Mouse (Mus musculus) cerebral cortex, adult 2 months (tissue): ENCODE data around the gene Lypd5.

ENCODE experiments used
- WGBS: fragments of 180-500 bp; shearing (Covaris S2); methylation state at CpG from one replicate; pipeline ENCODE4 v1.1.7; 2018; 5-methylcytosine and 5-hydroxymethylcytosine counted together

Lypd5 gene

DNA sequence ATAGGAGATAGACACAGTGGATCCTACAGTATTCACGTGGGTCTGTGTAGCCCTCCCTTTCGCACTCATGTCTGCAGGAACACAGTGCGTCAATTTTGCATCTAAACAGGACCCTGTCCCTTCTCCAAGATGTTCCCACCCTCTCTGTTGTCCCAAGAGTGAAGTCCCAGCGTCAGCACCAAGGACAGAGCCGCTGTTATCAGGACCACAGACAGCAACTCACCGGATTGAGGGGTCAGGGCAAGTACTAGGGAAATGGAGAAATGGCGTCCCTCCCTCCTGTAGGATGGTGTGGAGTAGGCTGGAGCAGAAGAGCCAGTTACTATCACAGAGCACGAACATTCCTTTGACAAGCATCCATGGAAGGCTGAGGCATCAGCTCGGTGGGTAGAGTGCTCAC, 10.3 kb downstream of the Lypd5 start:
- WGBS: 41% methylated on average over 9 of the region's 9 CpGs

DNA sequence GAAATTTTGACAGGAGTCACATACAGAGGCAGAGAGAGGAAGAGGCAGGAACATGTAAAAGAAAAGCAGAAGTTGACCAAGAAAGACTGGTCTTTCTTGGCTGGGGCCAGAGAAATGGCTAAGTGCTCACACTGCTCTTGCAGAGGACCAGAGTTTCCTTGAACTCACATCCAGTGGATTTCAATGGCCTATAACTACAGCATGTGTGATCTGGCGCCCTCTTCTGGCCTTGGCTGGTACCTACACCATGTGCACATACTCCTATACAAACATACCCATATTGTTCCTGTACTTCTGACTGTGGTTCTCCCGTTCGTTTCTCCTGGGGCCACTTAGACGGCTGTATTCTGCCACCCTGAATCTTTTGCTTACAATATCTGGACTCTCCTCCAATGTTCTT, 12.0 kb downstream of the Lypd5 start:
- 70% methylated on average over 4 of the region's 4 CpGs for WGBS

DNA sequence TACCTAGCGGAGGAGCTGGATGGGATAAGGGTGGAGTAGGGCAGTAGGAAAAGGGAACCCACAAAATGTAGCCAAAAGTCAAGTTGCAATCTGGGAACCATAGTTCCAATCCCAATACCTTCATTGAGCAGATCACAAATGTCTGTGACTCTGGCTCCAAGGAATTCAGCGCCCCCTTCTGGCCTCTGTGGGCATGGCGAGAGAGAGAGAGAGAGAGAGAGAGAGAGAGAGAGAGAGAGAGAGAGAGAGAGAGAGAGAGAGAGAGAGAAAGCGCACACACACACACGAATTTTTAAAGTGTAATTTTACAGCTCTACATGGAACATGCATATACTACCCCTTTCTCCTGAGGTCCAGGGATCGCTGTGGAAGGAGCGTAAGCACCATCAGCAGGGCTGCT, 14.2 kb downstream of the Lypd5 start:
- 23% methylated on average over 7 of the region's 7 CpGs for WGBS

GRCm38 (mm10) chr7:24364827-24365226, 15.8 kb downstream of the Lypd5 start:
- 19% methylated on average over 10 of the region's 10 CpGs for WGBS

DNA sequence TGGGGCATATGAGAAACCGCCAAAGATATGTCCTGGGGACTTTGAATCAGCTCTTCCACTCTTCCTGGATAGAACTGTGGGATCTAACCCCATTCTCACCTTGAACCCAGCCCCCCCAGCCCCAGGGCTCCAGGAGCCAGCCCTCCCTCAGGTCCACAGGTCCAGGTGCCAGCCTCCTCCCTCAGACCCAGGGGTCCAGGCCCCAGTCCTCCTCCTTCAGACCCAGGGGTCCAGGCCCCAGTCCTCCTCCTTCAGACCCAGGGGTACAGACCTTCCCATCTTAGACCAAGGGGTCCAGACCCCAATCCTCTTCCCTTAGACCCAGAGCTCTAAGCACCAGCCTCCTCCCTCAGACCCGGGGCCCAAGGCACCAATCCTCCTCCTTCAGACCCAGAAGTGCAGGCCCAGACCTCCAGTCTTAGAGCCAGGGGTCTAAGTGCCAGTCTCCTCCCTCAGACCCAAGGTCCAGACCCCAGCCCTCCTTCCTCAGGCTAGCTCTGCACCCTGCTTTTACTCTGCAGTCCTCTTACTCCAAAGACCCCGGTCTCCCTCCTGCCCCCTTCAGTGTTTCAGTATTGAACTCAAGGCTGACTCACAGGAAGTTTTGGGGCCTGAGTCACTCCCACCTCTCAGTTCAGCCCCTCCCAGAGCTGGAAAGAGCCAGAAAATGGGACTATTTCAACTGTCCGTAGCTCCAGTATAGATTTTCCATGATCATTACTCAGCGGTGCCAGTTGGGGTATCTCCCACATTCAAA, 16.4 kb downstream of the Lypd5 start:
- 69% methylated on average over 5 of the region's 5 CpGs for WGBS

DNA sequence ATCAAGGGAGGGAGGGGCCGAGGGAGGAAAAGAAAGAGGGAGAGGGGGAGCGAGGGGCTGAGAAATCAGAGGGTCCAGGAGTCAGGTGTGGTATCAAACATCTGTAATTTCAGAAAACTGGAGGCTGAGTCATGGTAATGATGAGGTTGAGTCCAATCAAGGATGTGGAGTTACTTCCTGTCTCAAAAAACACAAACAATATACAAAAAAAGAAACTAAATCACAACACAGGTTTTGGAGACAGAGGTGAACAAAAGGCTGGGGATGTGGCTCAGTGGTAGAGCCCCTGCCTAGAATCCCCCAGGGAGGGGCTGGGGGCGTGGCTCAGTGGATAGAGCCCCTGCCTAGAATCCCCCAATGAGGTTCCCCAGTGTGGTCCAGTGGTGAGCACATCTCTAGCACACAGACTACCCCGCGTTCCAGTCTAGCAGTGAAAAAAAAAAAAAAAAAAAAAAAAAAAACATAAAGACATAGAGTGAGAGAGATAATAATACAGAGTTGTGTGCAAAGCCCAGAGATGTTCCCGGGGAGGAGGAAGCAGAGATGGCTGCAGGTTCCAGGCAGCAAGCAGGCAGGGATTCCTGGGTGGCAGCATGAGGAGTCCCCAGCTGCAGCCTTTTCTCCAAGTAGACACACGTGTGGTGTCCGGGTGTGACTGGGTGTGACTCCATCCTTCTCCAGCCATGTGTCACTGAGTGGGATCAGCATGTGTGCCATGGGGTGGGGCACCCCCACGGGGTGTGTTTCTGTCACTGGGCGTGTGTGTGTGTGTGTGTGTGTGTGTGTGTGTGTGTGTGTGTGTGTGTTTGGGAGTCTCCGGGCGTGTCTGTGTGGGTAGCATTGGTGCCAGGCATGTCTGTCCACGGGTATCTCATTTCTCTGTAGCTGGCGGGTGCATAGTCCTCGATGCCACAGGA, 18.0 kb downstream of the Lypd5 start:
- 66% methylated on average over 15 of the region's 15 CpGs for WGBS

DNA sequence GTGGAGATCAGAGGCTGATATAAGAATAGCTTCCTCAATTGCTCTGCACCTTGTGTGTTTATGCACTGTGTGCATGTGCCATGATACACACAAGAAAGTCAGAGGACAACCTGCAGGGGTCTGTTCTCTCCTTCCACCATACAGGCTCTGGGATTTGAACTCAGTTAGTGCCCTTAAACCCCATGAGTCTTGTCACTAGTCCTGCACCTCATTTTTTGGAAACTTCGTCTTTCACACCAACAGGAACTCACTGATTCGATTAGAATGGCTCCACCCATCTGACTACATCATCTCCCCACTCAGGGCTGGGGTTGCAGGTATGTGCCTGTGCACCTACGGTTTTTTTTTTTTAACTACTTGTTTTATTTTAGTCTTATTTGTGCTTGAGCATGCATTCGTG, 19.2 kb downstream of the Lypd5 start:
- 70% methylated on average over 4 of the region's 4 CpGs for WGBS

- 91% methylated on average over 7 of the region's 7 CpGs for WGBS
These were observed 19.9 kb downstream of the Lypd5 start for GRCm38 (mm10) chr7:24368946-24369345.

GRCm38 (mm10) chr7:24369731-24370541, 20.9 kb downstream of the Lypd5 start, which contains the start of gene Kcnn4:
Gene Kcnn4, plus strand, starts transcription at chr7:24370263.
- 51% methylated on average over 23 of the region's 23 CpGs for WGBS

DNA sequence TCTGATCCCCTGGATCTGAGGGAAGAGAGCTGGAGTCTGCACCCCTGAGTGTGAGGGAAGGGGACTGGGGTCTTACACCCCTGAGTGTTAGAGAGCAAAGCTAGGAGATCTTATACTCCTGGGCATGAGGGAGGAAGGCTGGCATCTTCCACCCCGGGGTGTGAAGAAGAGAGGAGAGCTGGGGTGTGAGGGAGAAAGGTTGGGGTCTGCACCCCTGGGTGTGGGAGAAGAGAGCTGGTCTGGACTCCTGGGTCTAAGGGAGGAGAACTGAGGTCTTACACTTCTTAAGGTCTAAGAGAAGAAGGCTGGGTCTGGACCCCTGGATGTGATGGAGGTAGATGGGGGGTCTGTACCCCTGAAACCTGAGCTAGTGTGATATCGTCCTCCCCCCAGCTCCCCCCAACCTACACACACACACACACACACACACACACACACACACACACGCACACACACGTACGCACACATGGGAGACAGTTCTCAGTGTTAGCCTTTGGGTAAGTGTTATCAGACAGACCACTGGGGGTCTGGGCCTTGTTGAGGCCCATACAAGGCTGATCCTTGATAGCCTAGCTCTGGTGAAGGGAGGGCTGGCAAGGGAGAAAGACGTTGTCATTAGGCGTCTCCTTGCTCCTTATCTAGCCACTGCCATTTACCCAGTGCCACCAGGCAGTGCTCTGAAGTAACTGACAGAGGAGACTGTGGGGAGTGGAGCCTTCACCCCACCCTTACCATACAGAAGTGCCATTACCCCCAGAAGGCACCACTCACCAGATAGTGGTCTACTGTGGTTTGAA, 22.2 kb downstream of the Lypd5 start:
- 83% methylated on average over 6 of the region's 7 CpGs for WGBS

- 84% methylated on average over 3 of the region's 3 CpGs for WGBS
These were observed 22.8 kb downstream of the Lypd5 start for GRCm38 (mm10) chr7:24371809-24372145.

DNA sequence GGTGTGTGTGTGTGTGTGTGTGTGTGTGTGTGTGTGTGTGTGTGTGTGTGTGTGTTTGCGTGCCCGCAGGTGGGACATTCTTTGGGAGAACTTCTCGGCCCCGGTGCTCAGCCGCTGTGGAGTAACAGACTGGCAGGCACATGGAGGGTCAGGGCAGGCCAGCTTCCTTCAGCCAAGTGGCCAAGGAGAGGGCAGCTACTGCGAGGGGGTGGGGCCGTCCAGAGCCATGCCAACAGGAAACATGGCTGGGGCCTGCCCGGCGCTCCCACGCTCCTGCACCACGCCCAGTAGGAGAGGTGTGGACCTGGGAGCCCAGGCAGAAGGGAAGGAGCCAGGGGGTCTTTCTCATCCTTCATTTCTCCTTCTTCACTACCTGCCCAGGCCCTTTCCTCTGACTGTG, 23.3 kb downstream of the Lypd5 start:
- WGBS: 72% methylated on average over 11 of the region's 11 CpGs

- 85% methylated on average over 4 of the region's 4 CpGs for WGBS
These were observed 23.8 kb downstream of the Lypd5 start for GRCm38 (mm10) chr7:24372786-24373185.

DNA sequence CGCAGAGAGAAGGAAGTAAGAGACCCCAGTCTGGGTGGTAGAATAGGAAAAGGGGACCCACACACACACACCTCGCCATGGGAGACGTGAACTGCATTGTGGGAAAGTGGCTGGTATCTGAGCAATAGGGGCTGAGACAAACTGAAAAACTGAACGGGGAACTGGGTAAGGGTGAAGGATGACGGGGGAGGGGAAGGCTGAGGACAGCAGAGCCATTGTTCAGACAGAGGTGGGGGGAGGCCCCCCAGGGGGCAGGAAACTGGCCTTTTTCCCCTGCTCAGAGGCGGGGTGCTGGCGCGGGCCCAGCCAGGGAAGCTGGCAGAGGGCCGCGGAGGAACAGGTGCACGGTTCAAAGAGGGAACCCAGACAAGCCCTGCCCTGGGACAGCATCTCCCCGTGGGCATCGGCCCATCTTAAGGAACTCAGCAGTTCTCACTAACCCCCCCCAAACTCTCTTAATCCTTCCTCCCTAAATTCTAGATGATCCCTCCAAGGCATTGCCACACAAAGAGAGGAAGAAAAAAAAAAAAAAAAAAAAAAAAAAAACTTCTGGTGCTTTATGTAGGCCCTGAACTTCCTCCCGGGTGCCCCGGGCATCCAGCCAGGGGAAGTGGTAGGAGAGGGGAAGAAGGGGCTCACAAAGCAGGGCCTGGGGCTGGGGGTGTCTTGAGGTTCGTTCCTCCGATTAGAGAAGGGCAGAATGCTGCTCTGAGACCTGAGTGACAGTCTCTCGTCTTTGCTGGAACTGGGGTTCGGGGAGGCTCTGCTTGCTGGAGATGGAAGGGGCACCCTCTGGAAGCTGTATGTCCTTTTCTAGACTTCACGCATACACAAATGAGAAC, 24.8 kb downstream of the Lypd5 start:
- WGBS: 33% methylated on average over 17 of the region's 20 CpGs

GRCm38 (mm10) chr7:24376456-24376855, 27.5 kb downstream of the Lypd5 start:
- WGBS: 95% methylated on average over 8 of the region's 8 CpGs

DNA sequence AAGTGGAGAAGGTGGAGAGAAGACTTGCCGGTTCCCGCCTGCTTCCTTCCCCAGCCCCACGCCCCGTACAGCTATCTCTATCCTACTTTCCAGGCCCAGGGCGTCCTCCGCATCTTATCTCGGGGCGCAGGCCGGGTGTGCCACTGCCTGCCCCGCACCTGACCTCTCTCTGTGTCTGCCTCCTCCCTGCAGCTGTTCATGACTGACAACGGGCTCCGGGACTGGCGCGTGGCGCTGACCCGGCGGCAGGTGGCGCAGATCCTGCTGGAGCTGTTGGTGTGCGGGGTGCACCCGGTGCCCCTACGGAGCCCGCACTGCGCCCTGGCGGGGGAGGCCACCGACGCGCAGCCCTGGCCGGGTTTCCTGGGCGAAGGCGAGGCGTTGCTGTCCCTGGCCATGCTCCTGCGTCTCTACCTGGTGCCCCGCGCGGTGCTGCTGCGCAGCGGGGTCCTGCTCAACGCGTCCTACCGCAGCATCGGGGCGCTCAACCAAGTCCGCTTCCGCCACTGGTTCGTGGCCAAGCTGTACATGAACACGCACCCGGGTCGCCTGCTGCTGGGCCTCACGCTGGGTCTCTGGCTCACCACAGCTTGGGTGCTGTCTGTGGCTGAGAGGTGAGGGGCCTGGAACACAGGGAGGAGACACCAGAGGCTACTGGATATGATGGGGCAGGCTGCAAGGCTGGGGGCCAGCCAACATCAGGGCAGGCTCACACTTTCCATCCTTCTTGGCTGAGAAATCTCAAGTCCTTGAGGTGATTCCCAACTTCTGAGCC, 28.3 kb downstream of the Lypd5 start:
- 20% methylated on average over 49 of the region's 49 CpGs for WGBS

DNA sequence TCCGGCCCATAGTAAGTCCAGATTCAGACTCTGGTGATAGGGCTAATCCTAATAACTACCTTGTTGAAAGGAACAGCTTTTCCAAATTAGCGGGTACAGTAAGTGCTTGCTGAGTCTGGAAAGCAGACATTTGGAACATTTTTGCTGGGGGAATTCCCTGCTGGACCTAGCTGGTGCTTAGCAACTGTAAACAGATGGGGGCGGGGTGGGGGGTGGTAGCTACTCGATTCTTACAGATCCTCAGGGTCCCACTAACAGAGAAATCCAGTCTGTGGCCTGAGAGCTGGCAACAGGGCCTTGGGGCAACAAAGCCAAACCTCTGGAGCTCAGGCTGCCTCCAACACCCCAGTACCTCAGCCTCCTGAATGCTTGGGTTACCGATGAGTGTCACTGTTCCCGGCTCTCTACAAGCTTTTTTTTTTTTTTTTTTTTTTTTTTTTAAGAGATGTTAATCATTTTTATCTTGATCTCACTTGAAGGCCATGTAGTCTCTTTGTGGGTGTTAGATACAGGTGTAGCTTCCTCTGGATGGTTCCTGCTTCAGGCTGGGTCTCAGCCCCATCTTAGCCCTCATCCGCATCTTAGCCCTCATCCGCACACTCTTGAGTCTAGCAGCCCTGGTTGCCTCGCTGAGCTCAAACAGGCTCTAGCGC, 29.2 kb downstream of the Lypd5 start:
- WGBS: 71% methylated on average over 10 of the region's 10 CpGs

DNA sequence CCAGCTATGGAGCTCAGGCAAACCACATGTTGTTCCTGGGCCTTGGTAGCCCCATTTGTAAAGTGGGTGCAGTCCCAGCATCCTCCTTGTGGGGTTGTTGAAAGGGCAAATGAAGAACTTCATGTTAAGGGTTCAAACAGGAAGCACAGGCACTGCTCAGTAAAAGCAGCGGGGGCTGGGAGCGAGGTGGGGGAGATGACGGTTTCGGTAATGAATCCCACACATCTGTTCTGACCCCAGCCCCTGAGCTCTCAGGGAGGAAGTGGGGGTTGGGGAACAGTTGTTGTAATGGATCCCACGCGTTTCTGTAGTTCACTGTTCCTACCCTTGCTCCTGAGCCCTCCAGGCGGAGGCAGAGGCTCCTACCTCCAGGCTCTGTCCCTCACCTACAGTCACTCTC, 30.9 kb downstream of the Lypd5 start:
- WGBS: 73% methylated on average over 7 of the region's 7 CpGs

DNA sequence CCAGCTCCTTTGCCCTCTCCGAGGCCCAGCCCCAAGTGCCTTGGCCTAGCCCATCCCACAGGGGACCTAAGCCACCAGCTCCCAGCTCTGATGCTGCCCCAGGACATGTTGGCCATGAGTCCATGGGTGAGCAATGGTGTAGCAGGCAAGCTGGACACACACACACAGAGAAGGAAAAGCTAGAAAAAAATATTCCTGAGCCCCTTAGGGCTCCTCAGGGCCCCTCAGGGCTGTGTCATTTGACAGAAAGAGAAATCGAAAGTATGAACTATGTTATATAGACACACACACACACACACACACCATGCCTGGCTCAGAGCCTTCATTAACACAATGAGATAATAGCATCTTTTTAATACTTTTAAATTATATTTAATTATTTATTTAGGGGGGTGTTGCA, 31.4 kb downstream of the Lypd5 start:
- 85% methylated on average over 2 of the region's 2 CpGs for WGBS
